Mouse (Mus musculus) hindbrain, embryonic 15.5 days (tissue): ENCODE measurements around the gene Ddah1. TPM values are rescaled to one million over a fixed set of nuclear protein-coding genes. Genes with fewer than 3 reads are reported as not detected.

Source experiments
- ATAC-seq: fragments of 200-750 bp; cut with Nextera tagmentation; 2 replicates; pipeline ENCODE4 v1.8.0; 2017; ENCODE audit warnings: low read depth, moderate number of reproducible peaks, moderate TSS enrichment; ENCODE audit not compliant: low FRiP score
- H3K27ac ChIP-seq: fragments of 300-500 bp; sonication (generic); replicated peaks from 2 replicates; pipeline ENCODE4 v1.5.1; 2015; ENCODE audit warnings: mild to moderate bottlenecking, inconsistent platforms
- H3K27me3 ChIP-seq: fragments of 300-500 bp; sonication (generic); 2 replicates; pipeline ENCODE4 v1.6.1; 2015; ENCODE audit warnings: control low read depth, inconsistent platforms
- H3K36me3 ChIP-seq: fragments of 300-500 bp; sonication (generic); 2 replicates; pipeline ENCODE4 v1.6.1; 2015; ENCODE audit warnings: control low read depth, inconsistent platforms
- H3K4me1 ChIP-seq: fragments of 300-500 bp; sonication (generic); replicated peaks from 2 replicates; pipeline ENCODE4 v1.6.1; 2015; ENCODE audit warnings: control low read depth, inconsistent platforms
- H3K4me2 ChIP-seq: fragments of 300-500 bp; sonication (generic); 2 replicates; pipeline ENCODE4 v1.6.1; 2015; ENCODE audit warnings: moderate library complexity, mild to moderate bottlenecking, inconsistent platforms
- H3K4me3 ChIP-seq: fragments of 300-500 bp; sonication (generic); 2 replicates; pipeline ENCODE4 v1.5.1; 2015; ENCODE audit warnings: mild to moderate bottlenecking, inconsistent platforms
- H3K9ac ChIP-seq: fragments of 300-500 bp; sonication (generic); 2 replicates; pipeline ENCODE4 v1.6.1; 2015; ENCODE audit warnings: inconsistent platforms
- H3K9me3 ChIP-seq: fragments of 300-500 bp; sonication (generic); 2 replicates; pipeline ENCODE4 v1.6.1; 2016; ENCODE audit warnings: control low read depth, inconsistent platforms
- whole genome bisulfite sequencing: fragments of 180-500 bp; shearing (Covaris S2); methylation state at CpG from one replicate; pipeline ENCODE4 v1.1.7; 2015; 5-methylcytosine and 5-hydroxymethylcytosine counted together
- polyA plus RNA-seq: library from polyadenylated mRNA; unstranded; fragments of >200 nt; fragmentation: Nextera tagmentation; extraction: Ambion mirVana; gene quantifications from 2 replicates; pipeline ENCODE4 v1.2.1, GENCODE M21; 2015

The Ddah1 gene
- polyA plus RNA-seq, 1 experiment from 2014 or later, result 122 TPM

DNA sequence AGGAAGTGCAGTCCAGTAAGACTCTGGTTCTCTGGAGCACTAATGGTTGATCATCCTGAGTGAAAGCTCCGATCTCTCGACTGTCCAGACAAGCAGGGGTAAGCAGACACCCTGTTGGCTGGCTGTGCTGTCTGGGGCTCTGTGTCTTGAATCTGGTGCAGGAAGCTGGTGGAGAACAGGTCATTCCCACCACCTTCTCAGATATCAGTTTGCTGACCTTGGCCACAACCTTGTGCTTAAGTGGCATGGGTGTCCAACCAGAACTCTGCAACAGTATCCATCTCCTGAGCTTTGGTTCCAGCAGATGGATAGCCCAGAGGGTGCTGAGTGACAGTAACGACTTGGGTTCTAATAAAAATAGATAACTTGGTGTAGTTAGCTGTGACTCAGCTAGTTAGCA, 31.8 kb downstream of the Ddah1 start:
- 89% methylated on average over 3 of the region's 3 CpGs for WGBS
- no peaks in the 10 kb centered on the region for H3K27me3 ChIP-seq
- 0 out of 2 replicates have a peak, but pooled peaks have one; percentile 27 for ATAC-seq
- H3K27ac ChIP-seq, result no peak overlapping the region
- H3K9ac ChIP-seq, result no peak overlapping the region
- H3K36me3 ChIP-seq, result no peaks in the 10 kb centered on the region
- H3K4me3 ChIP-seq, result no peak overlapping the region
- 0 out of 2 replicates have a peak, but pooled peaks cover 3% of the 10 kb centered on the region for H3K4me1 ChIP-seq
- no peak overlapping the region for H3K4me2 ChIP-seq
- H3K9me3 ChIP-seq, result no peaks in the 10 kb centered on the region

- Histone ChIP-seq H3K9me3 (no peaks in the 10 kb centered on the region), H3K36me3 (no peaks in the 10 kb centered on the region), H3K27me3 (no peaks in the 10 kb centered on the region), H3K9ac (no peak overlapping the region), H3K27ac (no peak overlapping the region), H3K4me3 (no peak overlapping the region), H3K4me1 (0 out of 2 replicates have a peak, but pooled peaks cover 3% of the 10 kb centered on the region), H3K4me2 (no peak overlapping the region)
- 0 out of 2 replicates have a peak, but pooled peaks have one; percentile 38 for ATAC-seq
- 74% methylated on average over 4 of the region's 4 CpGs for WGBS
These were observed 32.2 kb downstream of the Ddah1 start for GRCm38 (mm10) chr3:145790709-145791108.

- ATAC-seq, result no peak
- H3K27me3 ChIP-seq, result no peaks in the 10 kb centered on the region
- H3K4me3 ChIP-seq, result no peak overlapping the region
- no peak overlapping the region for H3K9ac ChIP-seq
- no peak overlapping the region for H3K27ac ChIP-seq
- no peaks in the 10 kb centered on the region for H3K9me3 ChIP-seq
- no peaks in the 10 kb centered on the region for H3K36me3 ChIP-seq
- no peak overlapping the region for H3K4me2 ChIP-seq
- 93% methylated on average over 10 of the region's 10 CpGs for whole genome bisulfite sequencing
- H3K4me1 ChIP-seq, result 0 out of 2 replicates have a peak, but pooled peaks cover 3% of the 10 kb centered on the region
These were observed 35.9 kb downstream of the Ddah1 start for GRCm38 (mm10) chr3:145794355-145794754.

DNA sequence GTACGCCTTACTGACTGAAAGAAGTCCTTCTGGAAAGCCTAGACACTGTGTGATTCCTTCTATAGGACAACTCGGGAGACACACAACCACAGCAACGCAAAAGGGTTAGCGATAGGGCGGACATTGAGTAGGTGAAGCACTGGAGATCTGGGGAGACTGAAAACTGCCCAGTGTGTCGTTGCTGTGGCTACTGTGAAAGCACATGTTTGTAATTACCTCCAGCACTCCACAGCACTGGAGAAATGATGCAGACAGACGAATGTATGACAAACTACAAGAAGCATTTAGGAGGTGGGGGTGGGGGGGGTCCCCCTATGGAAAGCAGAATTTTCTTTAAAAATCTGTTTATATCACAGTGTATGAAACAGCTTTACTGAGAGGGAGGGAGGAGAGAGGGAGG, 37.4 kb downstream of the Ddah1 start:
- 0 out of 2 replicates have a peak, but pooled peaks cover 3% of the 10 kb centered on the region for H3K4me1 ChIP-seq
- 80% methylated on average over 7 of the region's 7 CpGs for WGBS
- no peaks in the 10 kb centered on the region for H3K36me3 ChIP-seq
- no peak overlapping the region for H3K9ac ChIP-seq
- H3K9me3 ChIP-seq, result no peaks in the 10 kb centered on the region
- no peaks in the 10 kb centered on the region for H3K27me3 ChIP-seq
- no peak overlapping the region for H3K27ac ChIP-seq
- no peak for ATAC-seq
- H3K4me2 ChIP-seq, result no peak overlapping the region
- H3K4me3 ChIP-seq, result no peak overlapping the region

DNA sequence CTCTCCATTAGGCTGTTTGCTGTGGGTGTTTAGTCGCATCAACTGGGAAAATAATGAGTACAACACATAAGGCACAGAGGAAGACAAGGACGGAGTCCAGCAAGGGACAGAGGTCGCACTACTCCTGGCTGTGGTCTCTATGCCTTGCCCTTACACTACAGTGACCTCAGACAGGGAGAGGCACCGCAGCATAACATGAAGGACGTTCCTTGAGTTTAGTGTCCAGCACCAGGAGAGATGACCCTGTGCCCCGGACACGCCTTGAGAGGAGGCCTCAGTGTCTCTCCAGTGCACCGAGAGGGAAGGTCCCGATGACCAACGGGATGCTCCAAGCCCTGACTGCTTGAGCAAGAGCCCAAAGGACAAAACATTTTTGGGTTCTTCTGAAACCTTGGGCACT, 39.6 kb downstream of the Ddah1 start:
- WGBS, result 84% methylated on average over 10 of the region's 10 CpGs
- no peak for ATAC-seq
- Histone ChIP-seq H3K4me3 (no peak overlapping the region), H3K9ac (no peak overlapping the region), H3K9me3 (no peaks in the 10 kb centered on the region), H3K4me1 (no peaks in the 10 kb centered on the region), H3K27ac (no peak overlapping the region), H3K27me3 (no peaks in the 10 kb centered on the region), H3K4me2 (no peak overlapping the region), H3K36me3 (no peaks in the 10 kb centered on the region)

GRCm38 (mm10) chr3:145798751-145799188, 40.3 kb downstream of the Ddah1 start:
- H3K4me1 ChIP-seq, result no peaks in the 10 kb centered on the region
- H3K27me3 ChIP-seq, result no peaks in the 10 kb centered on the region
- no peaks in the 10 kb centered on the region for H3K36me3 ChIP-seq
- H3K27ac ChIP-seq, result no peak overlapping the region
- 51% methylated on average over 6 of the region's 6 CpGs for whole genome bisulfite sequencing
- no peak overlapping the region for H3K4me2 ChIP-seq
- H3K9ac ChIP-seq, result no peak overlapping the region
- ATAC-seq, result no peak
- no peak overlapping the region for H3K4me3 ChIP-seq
- no peaks in the 10 kb centered on the region for H3K9me3 ChIP-seq

- WGBS, result 79% methylated on average over 3 of the region's 3 CpGs
- H3K4me2 ChIP-seq, result no peak overlapping the region
- no peak overlapping the region for H3K4me3 ChIP-seq
- H3K36me3 ChIP-seq, result no peaks in the 10 kb centered on the region
- ATAC-seq, result no peak
- H3K9ac ChIP-seq, result no peak overlapping the region
- no peaks in the 10 kb centered on the region for H3K27me3 ChIP-seq
- H3K9me3 ChIP-seq, result no peaks in the 10 kb centered on the region
- H3K27ac ChIP-seq, result no peak overlapping the region
- H3K4me1 ChIP-seq, result no peaks in the 10 kb centered on the region
These were observed 40.9 kb downstream of the Ddah1 start for GRCm38 (mm10) chr3:145799365-145799764.

- Histone ChIP-seq H3K36me3 (no peaks in the 10 kb centered on the region), H3K27me3 (no peaks in the 10 kb centered on the region), H3K4me3 (no peak overlapping the region), H3K9me3 (no peaks in the 10 kb centered on the region), H3K27ac (no peak overlapping the region), H3K4me2 (no peak overlapping the region), H3K9ac (no peak overlapping the region), H3K4me1 (peaks cover 18% of the 10 kb centered on the region)
- 79% methylated on average over 6 of the region's 6 CpGs for WGBS
- ATAC-seq, result no peak
These were observed 43.6 kb downstream of the Ddah1 start for GRCm38 (mm10) chr3:145802106-145802505.

- H3K4me3 ChIP-seq, result no peak overlapping the region
- ATAC-seq, result no peak
- no peaks in the 10 kb centered on the region for H3K27me3 ChIP-seq
- no peak overlapping the region for H3K9ac ChIP-seq
- no peak overlapping the region for H3K4me2 ChIP-seq
- no peaks in the 10 kb centered on the region for H3K36me3 ChIP-seq
- H3K27ac ChIP-seq, result no peak overlapping the region
- no peaks in the 10 kb centered on the region for H3K9me3 ChIP-seq
- 19% methylated on average over 4 of the region's 4 CpGs for WGBS
- peaks cover 18% of the 10 kb centered on the region for H3K4me1 ChIP-seq
These were observed 47.4 kb downstream of the Ddah1 start for GRCm38 (mm10) chr3:145805848-145806247.

GRCm38 (mm10) chr3:145806502-145806901, 48.0 kb downstream of the Ddah1 start:
- no peak overlapping the region for H3K4me3 ChIP-seq
- H3K27ac ChIP-seq, result 0 out of 2 replicates have a peak overlapping the region, but pooled peaks have one; percentile 3
- no peaks in the 10 kb centered on the region for H3K9me3 ChIP-seq
- 9% methylated on average over 5 of the region's 5 CpGs for WGBS
- no peaks in the 10 kb centered on the region for H3K27me3 ChIP-seq
- no peaks in the 10 kb centered on the region for H3K36me3 ChIP-seq
- H3K4me2 ChIP-seq, result peak overlapping the region; percentile 28; the same call in 1 of the 2 replicates
- ATAC-seq, result 0 out of 2 replicates have a peak, but pooled peaks have one; percentile 54
- H3K4me1 ChIP-seq, result peaks cover 21% of the 10 kb centered on the region
- H3K9ac ChIP-seq, result no peak overlapping the region

- ATAC-seq, result peak; percentile 9; the same call in 1 of the 2 replicates
- H3K9ac ChIP-seq, result no peak overlapping the region
- H3K4me3 ChIP-seq, result no peak overlapping the region
- no peaks in the 10 kb centered on the region for H3K9me3 ChIP-seq
- H3K4me1 ChIP-seq, result peaks cover 15% of the 10 kb centered on the region; the same call in 1 of the 2 replicates
- H3K36me3 ChIP-seq, result no peaks in the 10 kb centered on the region
- no peak overlapping the region for H3K4me2 ChIP-seq
- 74% methylated on average over 1 of the region's 1 CpGs for WGBS
- H3K27me3 ChIP-seq, result no peaks in the 10 kb centered on the region
- H3K27ac ChIP-seq, result peak overlapping the region; percentile 41; the same call in 1 of the 2 replicates
These were observed 58.3 kb downstream of the Ddah1 start for GRCm38 (mm10) chr3:145816807-145817206.

GRCm38 (mm10) chr3:145817276-145817675, 58.8 kb downstream of the Ddah1 start:
- Histone ChIP-seq H3K27ac (peak overlapping the region; percentile 41; the same call in 1 of the 2 replicates), H3K9me3 (no peaks in the 10 kb centered on the region), H3K4me1 (peaks cover 15% of the 10 kb centered on the region; the same call in 1 of the 2 replicates), H3K4me3 (no peak overlapping the region), H3K36me3 (no peaks in the 10 kb centered on the region), H3K27me3 (no peaks in the 10 kb centered on the region), H3K4me2 (no peak overlapping the region), H3K9ac (no peak overlapping the region)
- WGBS, result 22% methylated on average over 6 of the region's 6 CpGs
- peak; percentile 63 for ATAC-seq

DNA sequence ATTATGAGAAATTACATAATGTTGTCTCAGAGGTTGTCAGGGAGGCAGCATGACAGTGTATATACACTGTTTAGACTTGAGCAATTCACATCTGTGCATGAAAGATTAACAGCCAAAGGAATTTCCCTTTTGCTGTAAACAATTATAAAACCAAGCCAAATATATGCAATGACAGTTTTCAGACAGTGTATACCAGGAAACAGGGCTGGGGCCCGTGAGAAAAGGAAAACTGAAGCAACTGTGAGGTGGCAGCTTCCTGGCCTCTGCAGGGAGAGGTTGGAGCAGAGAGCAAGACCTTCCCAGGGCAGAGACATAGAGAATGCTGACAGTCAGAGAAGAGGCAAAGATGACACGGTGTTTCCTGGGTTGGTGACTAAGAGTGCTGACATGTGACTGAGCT, 62.0 kb downstream of the Ddah1 start:
- no peak overlapping the region for H3K4me2 ChIP-seq
- no peaks in the 10 kb centered on the region for H3K36me3 ChIP-seq
- no peak for ATAC-seq
- no peaks in the 10 kb centered on the region for H3K9me3 ChIP-seq
- H3K4me1 ChIP-seq, result peaks cover 21% of the 10 kb centered on the region
- H3K9ac ChIP-seq, result no peak overlapping the region
- WGBS, result 83% methylated on average over 2 of the region's 2 CpGs
- no peak overlapping the region for H3K27ac ChIP-seq
- no peaks in the 10 kb centered on the region for H3K27me3 ChIP-seq
- H3K4me3 ChIP-seq, result no peak overlapping the region
